Mouse (Mus musculus): Measurements from ENCODE around the gene Chl1. TPM values are rescaled to one million over a fixed set of nuclear protein-coding genes. Genes with fewer than 3 reads are reported as not detected.

The Chl1 gene
- polyA plus RNA-seq, 1 experiment from 2014 or later, result 8.9 TPM

- H3K9ac ChIP-seq (ENCODE audit: low read length), result no peak overlapping the region
- no peak overlapping the region for H3K4me3 ChIP-seq (replicated peaks; ENCODE audit: low read length)
- H3K36me3 ChIP-seq (ENCODE audit: control insufficient read depth, insufficient read depth, low read length), result no peaks in the 10 kb centered on the region
- no peaks in the 10 kb centered on the region for H3K4me1 ChIP-seq (ENCODE audit: control insufficient read depth, insufficient read depth, low read length)
- 72% methylated on average over 3 of the region's 3 CpGs for whole genome bisulfite sequencing
- no peak for ATAC-seq (ENCODE audit: insufficient read depth, low FRiP score)
- no peaks in the 10 kb centered on the region for H3K9me3 ChIP-seq (replicated peaks; ENCODE audit: control insufficient read depth, low read length)
- H3K27me3 ChIP-seq (ENCODE audit: control insufficient read depth, insufficient read depth, low read length), result no peaks in the 10 kb centered on the region
- no peak overlapping the region for H3K27ac ChIP-seq (ENCODE audit: low read length)
- no peak overlapping the region for H3K4me2 ChIP-seq (ENCODE audit: low read depth, low read length)
Observed at GRCm38 (mm10) chr6:103613714-103614113, 103.3 kb downstream of the Chl1 start.

GRCm38 (mm10) chr6:103615924-103616602, 105.7 kb downstream of the Chl1 start:
- Histone ChIP-seq H3K27me3 (ENCODE audit: control insufficient read depth, insufficient read depth, low read length) (no peaks in the 10 kb centered on the region), H3K27ac (ENCODE audit: low read length) (no peak overlapping the region), H3K36me3 (ENCODE audit: control insufficient read depth, insufficient read depth, low read length) (no peaks in the 10 kb centered on the region), H3K4me1 (ENCODE audit: control insufficient read depth, insufficient read depth, low read length) (no peaks in the 10 kb centered on the region), H3K4me2 (ENCODE audit: low read depth, low read length) (no peak overlapping the region), H3K9me3 (replicated peaks; ENCODE audit: control insufficient read depth, low read length) (no peaks in the 10 kb centered on the region), H3K4me3 (replicated peaks; ENCODE audit: low read length) (no peak overlapping the region), H3K9ac (ENCODE audit: low read length) (no peak overlapping the region)
- 29% methylated on average over 3 of the region's 3 CpGs for WGBS
- no peak for ATAC-seq (ENCODE audit: insufficient read depth, low FRiP score)

GRCm38 (mm10) chr6:103620880-103621279, 110.5 kb downstream of the Chl1 start:
- H3K4me3 ChIP-seq (replicated peaks; ENCODE audit: low read length), result no peak overlapping the region
- H3K9ac ChIP-seq (ENCODE audit: low read length), result no peak overlapping the region
- H3K27me3 ChIP-seq (ENCODE audit: control insufficient read depth, insufficient read depth, low read length), result no peaks in the 10 kb centered on the region
- 53% methylated on average over 4 of the region's 4 CpGs for WGBS
- ATAC-seq (ENCODE audit: insufficient read depth, low FRiP score), result no peak
- H3K4me2 ChIP-seq (ENCODE audit: low read depth, low read length), result no peak overlapping the region
- H3K9me3 ChIP-seq (replicated peaks; ENCODE audit: control insufficient read depth, low read length), result no peaks in the 10 kb centered on the region
- H3K4me1 ChIP-seq (ENCODE audit: control insufficient read depth, insufficient read depth, low read length), result no peaks in the 10 kb centered on the region
- no peak overlapping the region for H3K27ac ChIP-seq (ENCODE audit: low read length)
- H3K36me3 ChIP-seq (ENCODE audit: control insufficient read depth, insufficient read depth, low read length), result no peaks in the 10 kb centered on the region

- Histone ChIP-seq H3K4me2 (ENCODE audit: low read depth, low read length) (no peak overlapping the region), H3K27ac (ENCODE audit: low read length) (no peak overlapping the region), H3K9ac (ENCODE audit: low read length) (no peak overlapping the region), H3K36me3 (ENCODE audit: control insufficient read depth, insufficient read depth, low read length) (no peaks in the 10 kb centered on the region), H3K27me3 (ENCODE audit: control insufficient read depth, insufficient read depth, low read length) (no peaks in the 10 kb centered on the region), H3K9me3 (replicated peaks; ENCODE audit: control insufficient read depth, low read length) (no peaks in the 10 kb centered on the region), H3K4me3 (replicated peaks; ENCODE audit: low read length) (no peak overlapping the region), H3K4me1 (ENCODE audit: control insufficient read depth, insufficient read depth, low read length) (no peaks in the 10 kb centered on the region)
- WGBS, result 71% methylated on average over 3 of the region's 3 CpGs
- no peak for ATAC-seq (ENCODE audit: insufficient read depth, low FRiP score)
Observed at GRCm38 (mm10) chr6:103622117-103622713, 111.8 kb downstream of the Chl1 start.

GRCm38 (mm10) chr6:103632856-103633255, 122.5 kb downstream of the Chl1 start:
- no peaks in the 10 kb centered on the region for H3K36me3 ChIP-seq (ENCODE audit: control insufficient read depth, insufficient read depth, low read length)
- H3K4me1 ChIP-seq (ENCODE audit: control insufficient read depth, insufficient read depth, low read length), result no peaks in the 10 kb centered on the region
- H3K4me2 ChIP-seq (ENCODE audit: low read depth, low read length), result no peak overlapping the region
- no peak for ATAC-seq (ENCODE audit: insufficient read depth, low FRiP score)
- no peak overlapping the region for H3K4me3 ChIP-seq (replicated peaks; ENCODE audit: low read length)
- 23% methylated on average over 3 of the region's 3 CpGs for WGBS
- no peaks in the 10 kb centered on the region for H3K9me3 ChIP-seq (replicated peaks; ENCODE audit: control insufficient read depth, low read length)
- H3K27ac ChIP-seq (ENCODE audit: low read length), result no peak overlapping the region
- no peaks in the 10 kb centered on the region for H3K27me3 ChIP-seq (ENCODE audit: control insufficient read depth, insufficient read depth, low read length)
- H3K9ac ChIP-seq (ENCODE audit: low read length), result no peak overlapping the region

GRCm38 (mm10) chr6:103656778-103657177, 146.4 kb downstream of the Chl1 start:
- Histone ChIP-seq H3K4me1 (ENCODE audit: control insufficient read depth, insufficient read depth, low read length) (no peaks in the 10 kb centered on the region), H3K36me3 (ENCODE audit: control insufficient read depth, insufficient read depth, low read length) (no peaks in the 10 kb centered on the region), H3K4me3 (replicated peaks; ENCODE audit: low read length) (no peak overlapping the region), H3K27me3 (ENCODE audit: control insufficient read depth, insufficient read depth, low read length) (no peaks in the 10 kb centered on the region), H3K4me2 (ENCODE audit: low read depth, low read length) (no peak overlapping the region), H3K27ac (ENCODE audit: low read length) (no peak overlapping the region), H3K9ac (ENCODE audit: low read length) (no peak overlapping the region), H3K9me3 (replicated peaks; ENCODE audit: control insufficient read depth, low read length) (no peaks in the 10 kb centered on the region)
- no peak for ATAC-seq (ENCODE audit: insufficient read depth, low FRiP score)
- WGBS, result 76% methylated on average over 1 of the region's 1 CpGs

- Histone ChIP-seq H3K27ac (ENCODE audit: low read length) (no peak overlapping the region), H3K36me3 (ENCODE audit: control insufficient read depth, insufficient read depth, low read length) (no peaks in the 10 kb centered on the region), H3K27me3 (ENCODE audit: control insufficient read depth, insufficient read depth, low read length) (no peaks in the 10 kb centered on the region), H3K9ac (ENCODE audit: low read length) (no peak overlapping the region), H3K4me2 (ENCODE audit: low read depth, low read length) (no peak overlapping the region), H3K9me3 (replicated peaks; ENCODE audit: control insufficient read depth, low read length) (no peaks in the 10 kb centered on the region), H3K4me1 (ENCODE audit: control insufficient read depth, insufficient read depth, low read length) (no peaks in the 10 kb centered on the region), H3K4me3 (replicated peaks; ENCODE audit: low read length) (no peak overlapping the region)
- WGBS, result 92% methylated on average over 2 of the region's 2 CpGs
- ATAC-seq (ENCODE audit: insufficient read depth, low FRiP score), result no peak
Observed at GRCm38 (mm10) chr6:103659173-103659572, 148.8 kb downstream of the Chl1 start.

- Histone ChIP-seq H3K36me3 (ENCODE audit: control insufficient read depth, insufficient read depth, low read length) (no peaks in the 10 kb centered on the region), H3K4me2 (ENCODE audit: low read depth, low read length) (no peak overlapping the region), H3K4me3 (replicated peaks; ENCODE audit: low read length) (no peak overlapping the region), H3K27me3 (ENCODE audit: control insufficient read depth, insufficient read depth, low read length) (no peaks in the 10 kb centered on the region), H3K9me3 (replicated peaks; ENCODE audit: control insufficient read depth, low read length) (no peaks in the 10 kb centered on the region), H3K27ac (ENCODE audit: low read length) (no peak overlapping the region), H3K9ac (ENCODE audit: low read length) (no peak overlapping the region), H3K4me1 (ENCODE audit: control insufficient read depth, insufficient read depth, low read length) (no peaks in the 10 kb centered on the region)
- ATAC-seq (ENCODE audit: insufficient read depth, low FRiP score), result no peak
- WGBS, result 85% methylated on average over 2 of the region's 2 CpGs
Observed at GRCm38 (mm10) chr6:103665206-103665605, 154.8 kb downstream of the Chl1 start.

GRCm38 (mm10) chr6:103665677-103666316, 155.4 kb downstream of the Chl1 start:
- Histone ChIP-seq H3K4me1 (ENCODE audit: control insufficient read depth, insufficient read depth, low read length) (no peaks in the 10 kb centered on the region), H3K36me3 (ENCODE audit: control insufficient read depth, insufficient read depth, low read length) (no peaks in the 10 kb centered on the region), H3K9ac (ENCODE audit: low read length) (no peak overlapping the region), H3K9me3 (replicated peaks; ENCODE audit: control insufficient read depth, low read length) (no peaks in the 10 kb centered on the region), H3K27me3 (ENCODE audit: control insufficient read depth, insufficient read depth, low read length) (no peaks in the 10 kb centered on the region), H3K4me2 (ENCODE audit: low read depth, low read length) (no peak overlapping the region), H3K4me3 (replicated peaks; ENCODE audit: low read length) (no peak overlapping the region), H3K27ac (ENCODE audit: low read length) (no peak overlapping the region)
- ATAC-seq (ENCODE audit: insufficient read depth, low FRiP score), result no peak
- WGBS, result 79% methylated on average over 9 of the region's 9 CpGs

All from stomach, embryonic 16.5 days (tissue).